Mouse (Mus musculus) CH12.LX (cell line): ENCODE measurements at regions not wholly inside any gene's neighbourhood (a gene's known extent, or its start where the extent isn't known, plus 50 kb on each side); places are given as distances from the start of the nearest gene placed in this dataset.

ENCODE experiments used
- DNase-seq: peaks from one replicate; pipeline ENCODE4 v3.0.0-alpha.2; 2013; ENCODE audit errors: extremely low read depth
- H3K27ac ChIP-seq: 2 replicates; pipeline ENCODE4 v1.5.1; 2012; ENCODE audit warnings: low read depth, mild to moderate bottlenecking, control low read depth, moderate library complexity; ENCODE audit not compliant: insufficient read depth
- H3K27me3 ChIP-seq: replicated peaks from 2 replicates; pipeline ENCODE3; 2012; ENCODE audit warnings: inconsistent platforms
- H3K36me3 ChIP-seq, 2 experiments: replicated peaks in 1 of 2; 2 replicates each; pipeline versions ENCODE3 to v1.6.1; 2012; ENCODE audit warnings: inconsistent platforms in 1 of 2, low read length in 1 of 2, mild to moderate bottlenecking in 1 of 2, mixed read lengths in 1 of 2, moderate library complexity in 1 of 2; ENCODE audit not compliant: control insufficient read depth in 1 of 2, insufficient read depth in 1 of 2
- H3K4me1 ChIP-seq, 2 experiments: 2 replicates each; pipeline ENCODE4 v1.6.1; 2012; ENCODE audit warnings: inconsistent platforms in 1 of 2, moderate library complexity in 1 of 2; ENCODE audit not compliant: insufficient read depth in 2 of 2, control insufficient read depth in 1 of 2
- H3K4me2 ChIP-seq: 2 replicates; pipeline ENCODE4 v1.6.1; 2012; ENCODE audit warnings: low read depth, mild to moderate bottlenecking, control low read depth; ENCODE audit not compliant: poor library complexity, insufficient read depth, severe bottlenecking
- H3K4me3 ChIP-seq, 3 experiments: fragments of 150-350 bp in 1 of 3; sonication (generic) in 1 of 3; replicated peaks in 1 of 3; 2 replicates each; pipeline versions ENCODE3 to v1.5.1; 2011 to 2012; ENCODE audit warnings: low read depth in 2 of 3, low read length in 2 of 3, mild to moderate bottlenecking in 2 of 3, moderate library complexity in 2 of 3, control low read depth in 1 of 3, improper control_type of control experiment in 1 of 3, inconsistent platforms in 1 of 3, mixed read lengths in 1 of 3; ENCODE audit not compliant: poor library complexity in 1 of 3
- H3K79me2 ChIP-seq: replicated peaks from 2 replicates; pipeline ENCODE4 v1.6.1; 2012; ENCODE audit warnings: mild to moderate bottlenecking, moderate library complexity; ENCODE audit not compliant: control insufficient read depth, poor library complexity, insufficient read depth, severe bottlenecking; ENCODE audit errors: extremely low read depth
- H3K9ac ChIP-seq: 2 replicates; pipeline ENCODE4 v1.6.1; 2012; ENCODE audit warnings: low read depth, mild to moderate bottlenecking, control low read depth, moderate library complexity; ENCODE audit not compliant: insufficient read depth
- H3K9me3 ChIP-seq: replicated peaks from 2 replicates; pipeline ENCODE3; 2012; ENCODE audit warnings: low read length, inconsistent platforms, mixed read lengths
- CHD2 ChIP-seq: IDR thresholded peaks from 2 replicates; pipeline ENCODE4 v1.6.1; 2011; ENCODE audit warnings: low read length, improper control_type of control experiment
- CTCF ChIP-seq, 2 experiments: IDR thresholded peaks in 1 of 2; conservative IDR thresholded peaks in 1 of 2; 2 replicates each; pipeline ENCODE4 v1.5.1; 2011 to 2012; ENCODE audit warnings: low read depth in 2 of 2, low read length in 2 of 2, improper control_type of control experiment in 1 of 2, inconsistent platforms in 1 of 2, mild to moderate bottlenecking in 1 of 2, moderate library complexity in 1 of 2
- E2F4 ChIP-seq: IDR thresholded peaks from 2 replicates; pipeline ENCODE4 v1.6.1; 2011; ENCODE audit warnings: low read depth, low read length, improper control_type of control experiment; ENCODE audit not compliant: insufficient replicate concordance
- ELF1 ChIP-seq: IDR thresholded peaks from 2 replicates; pipeline ENCODE4 v1.6.1; 2014; ENCODE audit warnings: low read depth, mild to moderate bottlenecking, inconsistent platforms, low read length, improper control_type of control experiment
- EP300 ChIP-seq: IDR thresholded peaks from 2 replicates; pipeline ENCODE4 v1.6.1; 2011; ENCODE audit warnings: low read length, improper control_type of control experiment
- ETS1 ChIP-seq: conservative IDR thresholded peaks from 2 replicates; pipeline ENCODE4 v1.6.1; 2012; ENCODE audit warnings: low read depth, mild to moderate bottlenecking, inconsistent platforms, low read length, improper control_type of control experiment, moderate library complexity
- GABPA ChIP-seq: IDR thresholded peaks from 2 replicates; pipeline ENCODE4 v1.6.1; 2012; ENCODE audit warnings: low read depth, low read length, improper control_type of control experiment, inconsistent platforms; ENCODE audit not compliant: insufficient replicate concordance
- HCFC1 ChIP-seq: IDR thresholded peaks from 2 replicates; pipeline ENCODE4 v1.6.1; 2012; ENCODE audit warnings: low read depth, mild to moderate bottlenecking, inconsistent platforms, low read length, improper control_type of control experiment
- IRF4 ChIP-seq: IDR thresholded peaks from 2 replicates; pipeline ENCODE4 v1.6.1; 2014; ENCODE audit warnings: low read depth, mild to moderate bottlenecking, inconsistent platforms, low read length, improper control_type of control experiment
- JUN ChIP-seq: IDR thresholded peaks from 2 replicates; pipeline ENCODE4 v1.6.1; 2011; ENCODE audit warnings: low read depth, mild to moderate bottlenecking, low read length, improper control_type of control experiment, moderate library complexity; ENCODE audit not compliant: insufficient read depth
- JUND ChIP-seq: conservative IDR thresholded peaks from 2 replicates; pipeline ENCODE4 v1.6.1; 2011; ENCODE audit warnings: low read depth, low read length, improper control_type of control experiment
- KAT2A ChIP-seq: IDR thresholded peaks from 2 replicates; pipeline ENCODE4 v1.6.1; 2012; ENCODE audit warnings: low read length, improper control_type of control experiment, inconsistent platforms; ENCODE audit not compliant: insufficient replicate concordance
- MAFK ChIP-seq: IDR thresholded peaks from 2 replicates; pipeline ENCODE4 v1.6.1; 2011; ENCODE audit warnings: low read length, improper control_type of control experiment; ENCODE audit not compliant: insufficient replicate concordance
- MAZ ChIP-seq: IDR thresholded peaks from 2 replicates; pipeline ENCODE4 v1.6.1; 2012; ENCODE audit warnings: low read depth, mild to moderate bottlenecking, inconsistent platforms, low read length, improper control_type of control experiment, moderate library complexity
- MEF2A ChIP-seq: IDR thresholded peaks from 2 replicates; pipeline ENCODE4 v1.6.1; 2014; ENCODE audit warnings: low read depth, mild to moderate bottlenecking, inconsistent platforms, low read length, improper control_type of control experiment, borderline replicate concordance
- MXI1 ChIP-seq: IDR thresholded peaks from 2 replicates; pipeline ENCODE4 v1.6.1; 2011; ENCODE audit warnings: mild to moderate bottlenecking, low read depth, low read length, improper control_type of control experiment
- MYC ChIP-seq: IDR thresholded peaks from 2 replicates; pipeline ENCODE4 v1.6.1; 2011; ENCODE audit warnings: low read depth, mild to moderate bottlenecking, improper control_type of control experiment, low read length
- NELFE ChIP-seq: IDR thresholded peaks from 2 replicates; pipeline ENCODE4 v1.6.1; 2011; ENCODE audit warnings: low read depth, low read length, improper control_type of control experiment
- NRF1 ChIP-seq: IDR thresholded peaks from 2 replicates; pipeline ENCODE4 v1.6.1; 2014; ENCODE audit warnings: low read depth, mild to moderate bottlenecking, inconsistent platforms, low read length, improper control_type of control experiment, moderate library complexity
- POLR2A ChIP-seq: IDR thresholded peaks from 2 replicates; pipeline ENCODE4 v1.6.1; 2011; ENCODE audit warnings: low read depth, mild to moderate bottlenecking, improper control_type of control experiment, low read length
- POLR2AphosphoS2 ChIP-seq: IDR thresholded peaks from 2 replicates; pipeline ENCODE4 v1.6.1; 2011; ENCODE audit warnings: low read depth, low read length, improper control_type of control experiment
- RAD21 ChIP-seq: IDR thresholded peaks from 2 replicates; pipeline ENCODE4 v1.6.1; 2011; ENCODE audit warnings: low read depth, mild to moderate bottlenecking, low read length, improper control_type of control experiment, moderate library complexity
- RCOR1 ChIP-seq: conservative IDR thresholded peaks from 2 replicates; pipeline ENCODE4 v1.6.1; 2012; ENCODE audit warnings: low read depth, mild to moderate bottlenecking, inconsistent platforms, low read length, improper control_type of control experiment
- SIN3A ChIP-seq: IDR thresholded peaks from 2 replicates; pipeline ENCODE4 v1.6.1; 2012; ENCODE audit warnings: low read length, improper control_type of control experiment, inconsistent platforms
- SMC3 ChIP-seq: IDR thresholded peaks from 2 replicates; pipeline ENCODE4 v1.6.1; 2011; ENCODE audit warnings: low read depth, low read length, improper control_type of control experiment
- TBP ChIP-seq: conservative IDR thresholded peaks from 2 replicates; pipeline ENCODE4 v1.6.1; 2011; ENCODE audit warnings: low read depth, low read length, improper control_type of control experiment
- TCF12 ChIP-seq: IDR thresholded peaks from 2 replicates; pipeline ENCODE4 v1.6.1; 2014; ENCODE audit warnings: low read depth, mild to moderate bottlenecking, inconsistent platforms, low read length, improper control_type of control experiment
- UBTF ChIP-seq: IDR thresholded peaks from 2 replicates; pipeline ENCODE4 v1.6.1; 2012; ENCODE audit warnings: low read depth, mild to moderate bottlenecking, inconsistent platforms, low read length, improper control_type of control experiment, moderate library complexity
- USF1 ChIP-seq: IDR thresholded peaks from 2 replicates; pipeline ENCODE4 v1.6.1; 2014; ENCODE audit warnings: low read depth, mild to moderate bottlenecking, inconsistent platforms, low read length, improper control_type of control experiment
- USF2 ChIP-seq: conservative IDR thresholded peaks from 2 replicates; pipeline ENCODE4 v1.6.1; 2011; ENCODE audit warnings: low read depth, low read length, improper control_type of control experiment
- ZC3H11A ChIP-seq: IDR thresholded peaks from 2 replicates; pipeline ENCODE4 v1.6.1; 2012; ENCODE audit warnings: low read depth, mild to moderate bottlenecking, inconsistent platforms, low read length, improper control_type of control experiment
- ZKSCAN1 ChIP-seq: IDR thresholded peaks from 2 replicates; pipeline ENCODE4 v1.6.1; 2012; ENCODE audit warnings: low read depth, inconsistent platforms, low read length, improper control_type of control experiment, borderline replicate concordance
- ZNF384 ChIP-seq: IDR thresholded peaks from 2 replicates; pipeline ENCODE4 v1.6.1; 2012; ENCODE audit warnings: low read depth, low read length, improper control_type of control experiment, inconsistent platforms
- dilution Hi-C: fragments of 300-500 bp; cut with MboI; formaldehyde crosslinking; loops from 2 replicates; pipeline ENCODE4 v1.14.3; 2020; ENCODE audit warnings: low sequenced_read_pairs; ENCODE audit not compliant: extremely low pct_unique_long_range_greater_than_20kb, extremely low pct_ligation_motif_present
- in situ Hi-C: fragments of 300-500 bp; cut with MboI; formaldehyde crosslinking; loops from 3 replicates; pipeline ENCODE4 v1.14.3; 2019; ENCODE audit warnings: low sequenced_read_pairs, low pct_ligation_motif_present, low pct_unique_long_range_greater_than_20kb, mixed read lengths

- TF ChIP-seq JUN (peak; percentile 87), POLR2AphosphoS2 (no peak), ZC3H11A (no peak), IRF4 (peak; percentile 83), SIN3A (no peak), USF1 (no peak), UBTF (no peak), MAFK (0 out of 2 replicates have a peak, but pooled peaks have one; percentile 19), NELFE (no peak), GABPA (no peak), TBP (no peak), ETS1 (peak; percentile 64)
- TF ChIP-seq, all 38 proteins: peak for 17
These were observed 53.9 kb upstream of the Trp53i11 start (continued) for GRCm38 (mm10) chr2:93133301-93133971.

GRCm38 (mm10) chr2:93131825-93132623 is 55.3 kb upstream of the Trp53i11 start:
- Histone ChIP-seq H3K79me2 (no peaks in the 10 kb centered on the region), H3K4me3 (peak overlapping the region in 1 of 3 experiments; percentile 7), H3K27me3 (peaks cover 89% of the 10 kb centered on the region), H3K9ac (peak overlapping the region; percentile 49), H3K27ac (peak overlapping the region; percentile 91), H3K4me2 (peak overlapping the region; percentile 79), H3K36me3 (no peaks in the 10 kb centered on the region), H3K4me1 (peaks cover 25 to 31% of the 10 kb centered on the region in 2 experiments), H3K9me3 (peaks cover 3% of the 10 kb centered on the region)
- dilution Hi-C loops, result no loop called here
- in situ Hi-C loops, result no loop called here
- peak; percentile 67 for DNase-seq
- TF ChIP-seq JUND, result peak; percentile 91
- no peak for TF ChIP-seq USF2
- no peak for TF ChIP-seq USF1
- TF ChIP-seq E2F4, result no peak
- no peak for TF ChIP-seq ZNF384
- TF ChIP-seq MEF2A, result peak; percentile 65
- TF ChIP-seq ELF1, result no peak; the same call in 1 of the 2 replicates
- TF ChIP-seq SMC3, result peak; percentile 8; the same call in 1 of the 2 replicates
- TF ChIP-seq RCOR1, result peak; percentile 85; the same call in 1 of the 2 replicates
- peak; percentile 75 for TF ChIP-seq CHD2
- TF ChIP-seq POLR2AphosphoS2, result no peak
- 0 out of 2 replicates have a peak, but pooled peaks have one; percentile 54 for TF ChIP-seq MYC
- TF ChIP-seq ZC3H11A, result no peak
- TF ChIP-seq POLR2A, result no peak
- TF ChIP-seq MXI1, result peak; percentile 45; the same call in 1 of the 2 replicates
- peak; percentile 94 for TF ChIP-seq TCF12
- peak; percentile 50 for TF ChIP-seq IRF4
- TF ChIP-seq RAD21, result no peak; the same call in 1 of the 2 replicates
- no peak for TF ChIP-seq NRF1
- TF ChIP-seq UBTF, result peak; percentile 65; the same call in 1 of the 2 replicates
- TF ChIP-seq HCFC1, result no peak
- TF ChIP-seq SIN3A, result peak; percentile 81; the same call in 1 of the 2 replicates
- peak; percentile 95 for TF ChIP-seq EP300
- TF ChIP-seq CTCF (conservative IDR thresholded peaks at IDR 0.05 in 1 of 2, IDR thresholded peaks at IDR 0.05 in 1 of 2; ENCODE audit: low read depth in 2 of 2, low read length in 2 of 2), result no peak
- peak; percentile 98 for TF ChIP-seq ZKSCAN1
- peak; percentile 92 for TF ChIP-seq ETS1
- TF ChIP-seq KAT2A, result no peak
- peak; percentile 97 for TF ChIP-seq JUN
- 0 out of 2 replicates have a peak, but pooled peaks have one; percentile 34 for TF ChIP-seq MAZ
